Mouse (Mus musculus) megakaryocyte, embryonic 14.5 days (primary cell): ENCODE measurements around the gene Unc5b.

ENCODE experiments used
- FLI1 ChIP-seq: IDR thresholded peaks from 2 replicates; pipeline ENCODE4 v1.6.1; 2012; ENCODE audit warnings: low read length, inconsistent platforms, mixed read lengths
- GATA1 ChIP-seq: IDR thresholded peaks from 3 replicates; pipeline ENCODE4 v1.6.1; 2012; ENCODE audit warnings: mixed read lengths, low read length, inconsistent platforms, borderline replicate concordance

DNA sequence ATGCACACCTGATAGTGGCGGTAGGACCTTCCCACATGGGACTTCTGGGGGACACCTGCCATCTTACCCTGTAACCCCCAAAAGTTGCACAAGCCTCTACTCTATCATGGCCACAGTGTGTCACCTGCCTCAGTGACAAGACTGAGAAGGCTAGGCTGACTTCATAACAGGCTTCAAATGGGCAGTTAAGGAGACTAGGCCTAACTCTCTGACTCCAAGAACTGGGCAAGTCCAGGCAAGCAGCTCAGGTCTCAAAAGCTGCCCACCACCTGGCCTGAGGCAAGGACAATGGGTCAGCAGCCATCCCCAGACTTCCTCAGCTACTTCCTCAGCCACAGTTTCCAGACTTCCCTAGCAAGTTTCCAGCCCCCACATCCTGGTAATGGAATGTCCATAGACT, 95.6 kb downstream of the Unc5b start:
- TF ChIP-seq FLI1 = no peak
- no peak for TF ChIP-seq GATA1
